Mouse (Mus musculus) MEL (cell line): ENCODE measurements at regions not wholly inside any gene's neighbourhood (a gene's known extent, or its start where the extent isn't known, plus 50 kb on each side); places are given as distances from the start of the nearest gene placed in this dataset.

Source experiments
- DNase-seq: peaks from one replicate; pipeline ENCODE4 v3.0.0; 2011; ENCODE audit warnings: low read depth, low spot score
- H3K27ac ChIP-seq: 2 replicates; pipeline ENCODE4 v1.5.1; 2012; ENCODE audit warnings: low read depth, mild to moderate bottlenecking, control low read depth, low read length, moderate library complexity; ENCODE audit not compliant: control insufficient read depth
- H3K27me3 ChIP-seq, 2 experiments: fragments of 150-350 bp in 1 of 2; sonication (generic) in 1 of 2; 2 replicates each; pipeline ENCODE4 v1.6.1; 2012; ENCODE audit warnings: low read length in 2 of 2, mild to moderate bottlenecking in 2 of 2, improper control_type of control experiment in 1 of 2, moderate library complexity in 1 of 2; ENCODE audit not compliant: insufficient read depth in 2 of 2, control insufficient read depth in 1 of 2
- H3K36me3 ChIP-seq, 2 experiments: 2 replicates each; pipeline ENCODE4 v1.6.1; 2012 to 2014; ENCODE audit warnings: low read length in 2 of 2, improper control_type of control experiment in 1 of 2, inconsistent platforms in 1 of 2, mild to moderate bottlenecking in 1 of 2; ENCODE audit not compliant: insufficient read depth in 2 of 2, control insufficient read depth in 1 of 2
- H3K4me1 ChIP-seq, 2 experiments: fragments of 150-350 bp in 1 of 2; sonication (generic) in 1 of 2; 2 replicates each; pipeline ENCODE4 v1.6.1; 2012; ENCODE audit warnings: low read length in 2 of 2, improper control_type of control experiment in 1 of 2, mild to moderate bottlenecking in 1 of 2; ENCODE audit not compliant: insufficient read depth in 2 of 2, control insufficient read depth in 1 of 2
- H3K4me3 ChIP-seq, 2 experiments: fragments of 150-350 bp in 1 of 2; sonication (generic) in 1 of 2; 2 replicates each; pipeline ENCODE4 v1.5.1; 2012; ENCODE audit warnings: low read depth in 2 of 2, low read length in 2 of 2, mild to moderate bottlenecking in 2 of 2, moderate library complexity in 2 of 2, control low read depth in 1 of 2, improper control_type of control experiment in 1 of 2; ENCODE audit not compliant: control insufficient read depth in 1 of 2, insufficient read depth in 1 of 2
- H3K79me2 ChIP-seq: 2 replicates; pipeline ENCODE4 v1.6.1; 2012; ENCODE audit warnings: mild to moderate bottlenecking, low read length, moderate library complexity; ENCODE audit not compliant: control insufficient read depth, poor library complexity, insufficient read depth
- H3K9ac ChIP-seq: 2 replicates; pipeline ENCODE4 v1.6.1; 2012; ENCODE audit warnings: low read depth, mild to moderate bottlenecking, control low read depth, low read length, moderate library complexity; ENCODE audit not compliant: control insufficient read depth, poor library complexity, severe bottlenecking
- H3K9me3 ChIP-seq: fragments of 150-350 bp; sonication (generic); replicated peaks from 2 replicates; pipeline ENCODE4 v1.6.1; 2012; ENCODE audit warnings: mild to moderate bottlenecking, low read length, improper control_type of control experiment, moderate library complexity; ENCODE audit not compliant: insufficient read depth
- CHD1 ChIP-seq: IDR thresholded peaks from 2 replicates; pipeline ENCODE4 v1.6.1; 2012; ENCODE audit warnings: low read depth, mild to moderate bottlenecking, inconsistent platforms, low read length, improper control_type of control experiment
- CTCF ChIP-seq, 3 experiments: IDR thresholded peaks in 2 of 3; conservative IDR thresholded peaks in 1 of 3; 2 replicates each; pipeline ENCODE4 v1.5.1; 2011 to 2012; ENCODE audit warnings: low read length in 3 of 3, low read depth in 2 of 3, mild to moderate bottlenecking in 2 of 3, improper control_type of control experiment in 1 of 3, inconsistent platforms in 1 of 3, mixed read lengths in 1 of 3, moderate library complexity in 1 of 3; ENCODE audit not compliant: control insufficient read depth in 1 of 3, insufficient read depth in 1 of 3, poor library complexity in 1 of 3, severe bottlenecking in 1 of 3
- GABPA ChIP-seq: IDR thresholded peaks from 2 replicates; pipeline ENCODE4 v1.6.1; 2012; ENCODE audit warnings: low read depth, mild to moderate bottlenecking, inconsistent platforms, low read length, improper control_type of control experiment, moderate library complexity
- HCFC1 ChIP-seq: IDR thresholded peaks from 2 replicates; pipeline ENCODE4 v1.6.1; 2012; ENCODE audit warnings: low read depth, mild to moderate bottlenecking, inconsistent platforms, low read length, improper control_type of control experiment, moderate library complexity
- JUND ChIP-seq: IDR thresholded peaks from 2 replicates; pipeline ENCODE4 v1.6.1; 2011; ENCODE audit warnings: low read depth, mild to moderate bottlenecking, improper control_type of control experiment, low read length
- MAX ChIP-seq: IDR thresholded peaks from 2 replicates; pipeline ENCODE4 v1.6.1; 2011; ENCODE audit warnings: low read length, improper control_type of control experiment
- MAZ ChIP-seq: IDR thresholded peaks from 2 replicates; pipeline ENCODE4 v1.6.1; 2012; ENCODE audit warnings: low read depth, mild to moderate bottlenecking, inconsistent platforms, low read length, improper control_type of control experiment
- MEF2A ChIP-seq: IDR thresholded peaks from 2 replicates; pipeline ENCODE4 v1.6.1; 2014; ENCODE audit warnings: low read depth, mild to moderate bottlenecking, inconsistent platforms, low read length, improper control_type of control experiment; ENCODE audit not compliant: poor library complexity, insufficient replicate concordance, severe bottlenecking; ENCODE audit errors: extremely low read depth
- MYB ChIP-seq: IDR thresholded peaks from 2 replicates; pipeline ENCODE4 v1.6.1; 2011; ENCODE audit warnings: mild to moderate bottlenecking, low read depth, low read length, improper control_type of control experiment
- NELFE ChIP-seq: IDR thresholded peaks from 2 replicates; pipeline ENCODE4 v1.6.1; 2011; ENCODE audit warnings: low read depth, low read length, improper control_type of control experiment
- POLR2A ChIP-seq, 2 experiments: IDR thresholded peaks; 2 replicates each; pipeline ENCODE4 v1.6.1; 2011 to 2012; ENCODE audit warnings: low read length in 2 of 2, mild to moderate bottlenecking in 2 of 2, control low read depth in 1 of 2, improper control_type of control experiment in 1 of 2, low read depth in 1 of 2, moderate library complexity in 1 of 2; ENCODE audit not compliant: control insufficient read depth in 1 of 2, insufficient read depth in 1 of 2, poor library complexity in 1 of 2
- POLR2AphosphoS2 ChIP-seq: IDR thresholded peaks from 2 replicates; pipeline ENCODE4 v1.6.1; 2011; ENCODE audit warnings: low read length, improper control_type of control experiment
- RAD21 ChIP-seq: IDR thresholded peaks from 2 replicates; pipeline ENCODE4 v1.6.1; 2011; ENCODE audit warnings: mild to moderate bottlenecking, low read depth, low read length, improper control_type of control experiment
- RCOR1 ChIP-seq: IDR thresholded peaks from 2 replicates; pipeline ENCODE4 v1.6.1; 2012; ENCODE audit warnings: low read depth, mild to moderate bottlenecking, inconsistent platforms, low read length, improper control_type of control experiment
- SIN3A ChIP-seq: IDR thresholded peaks from 2 replicates; pipeline ENCODE4 v1.6.1; 2012; ENCODE audit warnings: low read length, improper control_type of control experiment, inconsistent platforms
- SMC3 ChIP-seq: IDR thresholded peaks from 2 replicates; pipeline ENCODE4 v1.6.1; 2011; ENCODE audit warnings: low read depth, low read length, improper control_type of control experiment
- TCF12 ChIP-seq: IDR thresholded peaks from 2 replicates; pipeline ENCODE4 v1.6.1; 2014; ENCODE audit warnings: low read depth, mild to moderate bottlenecking, inconsistent platforms, low read length, improper control_type of control experiment, moderate library complexity
- USF1 ChIP-seq: IDR thresholded peaks from 2 replicates; pipeline ENCODE4 v1.6.1; 2014; ENCODE audit warnings: low read depth, mild to moderate bottlenecking, inconsistent platforms, low read length, improper control_type of control experiment, moderate library complexity
- USF2 ChIP-seq, 2 experiments: IDR thresholded peaks; 2 replicates each; pipeline ENCODE4 v1.6.1; 2011 to 2012; ENCODE audit warnings: improper control_type of control experiment in 2 of 2, low read length in 2 of 2, borderline replicate concordance in 1 of 2, inconsistent platforms in 1 of 2, low read depth in 1 of 2, mild to moderate bottlenecking in 1 of 2; ENCODE audit not compliant: insufficient read depth in 1 of 2
- ZKSCAN1 ChIP-seq: IDR thresholded peaks from 2 replicates; pipeline ENCODE4 v1.6.1; 2012; ENCODE audit warnings: low read depth, mild to moderate bottlenecking, inconsistent platforms, low read length, improper control_type of control experiment, moderate library complexity
- ZMIZ1 ChIP-seq: IDR thresholded peaks from 2 replicates; pipeline ENCODE4 v1.6.1; 2012; ENCODE audit warnings: low read depth, mild to moderate bottlenecking, inconsistent platforms, low read length, improper control_type of control experiment, moderate library complexity

DNA sequence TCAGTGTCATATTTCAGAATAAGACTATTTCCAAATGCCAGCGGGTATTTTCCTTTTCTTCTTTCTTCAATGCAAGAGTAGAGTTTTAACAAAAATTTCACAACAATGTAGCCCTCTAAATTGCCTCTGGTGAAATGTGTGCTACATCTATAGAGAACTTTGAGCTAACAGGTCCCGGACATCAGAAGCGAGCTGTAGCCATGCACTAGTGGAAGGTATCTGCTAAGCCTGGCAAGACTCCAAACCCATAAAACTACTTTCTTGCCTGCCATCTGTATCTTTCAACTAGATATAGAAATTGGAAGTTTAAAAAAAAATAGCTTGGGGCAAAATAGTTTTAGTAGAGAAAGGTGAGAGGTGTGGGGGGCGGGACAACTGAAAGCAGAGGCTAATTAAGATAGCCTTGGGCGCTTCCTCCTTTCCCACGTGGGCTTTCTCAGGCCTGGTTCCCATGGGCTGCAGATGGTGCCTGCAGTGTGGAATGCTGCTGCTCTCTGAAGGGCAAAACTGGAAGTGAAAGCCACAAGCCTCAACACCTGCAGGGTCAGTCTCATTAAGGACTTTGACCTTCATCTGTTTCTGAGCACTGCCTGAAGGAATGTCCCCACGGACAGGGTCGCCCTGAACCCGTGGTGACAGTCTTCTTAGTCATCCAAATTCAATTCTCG, 160.9 kb downstream of the S1pr1 start:
- Histone ChIP-seq H3K9ac (no peak overlapping the region), H3K9me3 (no peaks in the 10 kb centered on the region), H3K4me1 (no peaks in the 10 kb centered on the region), H3K36me3 (no peaks in the 10 kb centered on the region), H3K79me2 (no peaks in the 10 kb centered on the region), H3K4me3 (no peak overlapping the region), H3K27me3 (peaks cover 2 to 4% of the 10 kb centered on the region in 2 experiments; a peak in 3 of 4 replicates), H3K27ac (no peak overlapping the region)
- TF ChIP-seq POLR2A (IDR thresholded peaks at IDR 0.05; ENCODE audit: control insufficient read depth in 1 of 2, insufficient read depth in 1 of 2, low read depth in 1 of 2, low read length in 2 of 2, poor library complexity in 1 of 2) (no peak), ZKSCAN1 (no peak), MAZ (no peak), GABPA (no peak), ZMIZ1 (no peak), SIN3A (no peak), TCF12 (no peak), MAX (no peak), MYB (no peak), HCFC1 (no peak), POLR2AphosphoS2 (no peak), USF1 (no peak), CTCF (IDR thresholded peaks at IDR 0.05 in 2 of 3, conservative IDR thresholded peaks at IDR 0.05 in 1 of 3; ENCODE audit: control insufficient read depth in 1 of 3, insufficient read depth in 1 of 3, low read depth in 2 of 3, low read length in 3 of 3, poor library complexity in 1 of 3, severe bottlenecking in 1 of 3) (no peak), MEF2A (no peak), CHD1 (no peak), JUND (no peak)
- no peak for DNase-seq

- DNase-seq: peak; percentile 33
- Histone ChIP-seq H3K4me1 (no peaks in the 10 kb centered on the region), H3K9me3 (no peaks in the 10 kb centered on the region), H3K4me3 (no peak overlapping the region), H3K27me3 (no peaks in the 10 kb centered on the region), H3K79me2 (no peaks in the 10 kb centered on the region), H3K36me3 (no peaks in the 10 kb centered on the region), H3K9ac (no peak overlapping the region), H3K27ac (no peak overlapping the region)
- no peak for TF ChIP-seq USF2 (IDR thresholded peaks at IDR 0.05; ENCODE audit: borderline replicate concordance in 1 of 2, insufficient read depth in 1 of 2, low read depth in 1 of 2, low read length in 2 of 2)
- TF ChIP-seq RAD21: peak; percentile 33
- no peak for TF ChIP-seq POLR2A (IDR thresholded peaks at IDR 0.05; ENCODE audit: control insufficient read depth in 1 of 2, insufficient read depth in 1 of 2, low read depth in 1 of 2, low read length in 2 of 2, poor library complexity in 1 of 2)
- no peak for TF ChIP-seq RCOR1
- no peak for TF ChIP-seq MAZ
- TF ChIP-seq SMC3: peak; percentile 48
- TF ChIP-seq NELFE: no peak
- TF ChIP-seq MAX: no peak
- no peak for TF ChIP-seq USF1
- no peak for TF ChIP-seq GABPA
- peak; percentile 13 to 39 (median 24); a peak in 4 of 6 replicates for TF ChIP-seq CTCF (IDR thresholded peaks at IDR 0.05 in 2 of 3, conservative IDR thresholded peaks at IDR 0.05 in 1 of 3; ENCODE audit: control insufficient read depth in 1 of 3, insufficient read depth in 1 of 3, low read depth in 2 of 3, low read length in 3 of 3, poor library complexity in 1 of 3, severe bottlenecking in 1 of 3)
These were observed 173.1 kb downstream of the S1pr1 start for GRCm38 (mm10) chr3:115541789-115542188.
